Mouse (Mus musculus) forebrain, embryonic 15.5 days (tissue): ENCODE results near the gene Nlrp10. TPM values are rescaled to one million over a fixed set of nuclear protein-coding genes. Genes with fewer than 3 reads are reported as not detected.
A peak's percentile ranks its signal among the peaks of the same experiment; 100 is the strongest.

Experiments used
- ATAC-seq: fragments of 200-750 bp; cut with Nextera tagmentation; replicated peaks from 2 replicates; pipeline ENCODE4 v1.8.0; 2017; ENCODE audit warnings: mild to moderate bottlenecking, moderate TSS enrichment, moderate library complexity
- H3K27ac ChIP-seq: fragments of 300-500 bp; sonication (generic); replicated peaks from 2 replicates; pipeline ENCODE4 v1.5.1; 2015; ENCODE audit warnings: mild to moderate bottlenecking, inconsistent platforms
- H3K27me3 ChIP-seq: fragments of 300-500 bp; sonication (generic); 2 replicates; pipeline ENCODE4 v1.6.1; 2015; ENCODE audit warnings: inconsistent platforms
- H3K36me3 ChIP-seq: fragments of 300-500 bp; sonication (generic); 2 replicates; pipeline ENCODE4 v1.6.1; 2015; ENCODE audit warnings: mild to moderate bottlenecking, inconsistent platforms
- H3K4me1 ChIP-seq: fragments of 300-500 bp; sonication (generic); 2 replicates; pipeline ENCODE4 v1.6.1; 2015; ENCODE audit warnings: inconsistent platforms
- H3K4me2 ChIP-seq: fragments of 300-500 bp; sonication (generic); replicated peaks from 2 replicates; pipeline ENCODE4 v1.6.1; 2015; ENCODE audit warnings: mild to moderate bottlenecking, inconsistent platforms
- H3K4me3 ChIP-seq: fragments of 300-500 bp; sonication (generic); 2 replicates; pipeline ENCODE4 v1.5.1; 2015; ENCODE audit warnings: mild to moderate bottlenecking, inconsistent platforms
- H3K9ac ChIP-seq: fragments of 300-500 bp; sonication (generic); replicated peaks from 2 replicates; pipeline ENCODE4 v1.6.1; 2015; ENCODE audit warnings: mild to moderate bottlenecking, inconsistent platforms
- H3K9me3 ChIP-seq: fragments of 300-500 bp; sonication (generic); 2 replicates; pipeline ENCODE4 v1.6.1; 2016; ENCODE audit warnings: inconsistent platforms
- WGBS: fragments of 180-500 bp; shearing (Covaris S2); methylation state at CpG from one replicate; pipeline ENCODE4 v1.1.7; 2015; ENCODE audit warnings: mixed read lengths; 5-methylcytosine and 5-hydroxymethylcytosine counted together
- polyA plus RNA-seq: library from polyadenylated mRNA; unstranded; fragments of >200 nt; fragmentation: Nextera tagmentation; extraction: Ambion mirVana; gene quantifications from 2 replicates; pipeline ENCODE4 v1.2.1, GENCODE M21; 2015

Gene Nlrp10
- polyA plus RNA-seq, 1 experiment from 2014 or later, result 0.04 TPM

DNA sequence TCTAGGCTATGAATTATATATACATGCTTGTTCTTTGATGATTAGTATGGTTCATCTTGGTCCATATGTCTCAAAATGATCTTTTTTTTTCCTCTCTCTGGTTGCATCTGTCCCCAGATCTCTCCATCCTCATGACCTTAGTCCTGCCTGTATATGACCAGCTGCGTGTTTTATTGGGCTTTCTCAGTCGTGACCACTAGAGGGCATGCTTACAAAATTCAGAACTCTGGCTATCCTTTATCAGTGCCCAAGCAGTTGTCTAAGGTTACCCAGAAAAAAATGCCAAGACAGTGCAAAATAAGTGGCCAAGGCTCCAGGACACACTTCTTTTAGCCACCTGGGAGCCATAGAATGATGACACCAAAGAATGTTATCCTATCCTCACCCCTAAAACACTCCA is 14.0 kb upstream of the Nlrp10 start:
- Histone ChIP-seq H3K4me2 (no peak overlapping the region), H3K36me3 (peaks cover 56% of the 10 kb centered on the region), H3K9me3 (no peaks in the 10 kb centered on the region), H3K4me3 (no peak overlapping the region), H3K4me1 (no peaks in the 10 kb centered on the region), H3K27me3 (peaks cover under 1% of the 10 kb centered on the region; the same call in 1 of the 2 replicates), H3K27ac (no peak overlapping the region), H3K9ac (no peak overlapping the region)
- peak; percentile 35 for ATAC-seq
- WGBS, result 2% methylated on average over 2 of the region's 2 CpGs

DNA sequence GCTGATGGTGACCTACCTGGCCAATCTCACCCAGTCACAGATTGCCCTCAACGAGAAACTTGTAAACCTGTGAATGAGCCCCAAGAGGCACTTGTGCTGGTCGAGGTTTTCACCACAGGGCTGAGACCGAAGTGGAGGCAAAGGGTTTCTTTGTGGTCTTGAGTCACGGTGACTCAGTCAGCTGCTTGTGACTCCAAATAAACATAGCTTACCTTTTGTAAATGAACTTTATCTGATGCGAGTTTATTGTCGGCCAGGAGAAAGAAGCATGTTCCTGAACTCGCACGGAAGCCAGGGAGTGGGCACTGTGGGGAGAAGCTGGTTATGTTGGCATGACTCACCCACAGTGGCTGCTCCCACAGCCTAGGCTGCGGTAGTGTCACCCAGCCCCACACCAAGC is 11.5 kb upstream of the Nlrp10 start:
- no peak for ATAC-seq
- Histone ChIP-seq H3K4me2 (no peak overlapping the region), H3K9me3 (no peaks in the 10 kb centered on the region), H3K27me3 (no peaks in the 10 kb centered on the region), H3K27ac (no peak overlapping the region), H3K9ac (no peak overlapping the region), H3K4me1 (peaks cover 4% of the 10 kb centered on the region), H3K36me3 (peaks cover 76% of the 10 kb centered on the region), H3K4me3 (no peak overlapping the region)
- 93% methylated on average over 9 of the region's 9 CpGs for WGBS

GRCm38 (mm10) chr7:108936591-108936990 is 6.6 kb upstream of the Nlrp10 start:
- H3K9ac ChIP-seq, result no peak overlapping the region
- no peaks in the 10 kb centered on the region for H3K27me3 ChIP-seq
- no peak overlapping the region for H3K4me3 ChIP-seq
- WGBS, result 97% methylated on average over 4 of the region's 4 CpGs
- H3K4me2 ChIP-seq, result no peak overlapping the region
- no peak overlapping the region for H3K27ac ChIP-seq
- ATAC-seq, result no peak
- H3K9me3 ChIP-seq, result no peaks in the 10 kb centered on the region
- peaks cover 48% of the 10 kb centered on the region for H3K36me3 ChIP-seq
- peaks cover 21% of the 10 kb centered on the region for H3K4me1 ChIP-seq

DNA sequence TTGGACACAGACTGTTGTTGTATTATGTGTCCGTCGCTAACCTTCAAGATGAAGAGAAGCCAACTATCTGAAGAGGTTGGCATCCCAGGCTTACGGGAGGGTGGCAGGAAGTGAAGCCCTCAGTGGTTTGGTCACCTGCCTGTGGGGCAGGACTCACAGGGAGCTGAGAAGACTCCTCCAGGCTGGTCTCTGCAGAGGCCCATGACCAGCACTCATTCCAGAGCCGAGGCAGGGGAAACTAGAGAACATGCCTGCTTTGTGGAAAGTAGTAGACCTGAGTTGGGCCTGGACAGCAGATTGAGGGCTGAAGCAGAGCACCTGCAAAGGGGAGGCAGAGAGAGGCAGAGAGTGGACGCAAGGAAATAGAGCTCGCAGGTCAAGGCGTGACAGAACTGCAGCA is 5.4 kb upstream of the Nlrp10 start:
- Histone ChIP-seq H3K36me3 (peaks cover 36% of the 10 kb centered on the region), H3K9me3 (no peaks in the 10 kb centered on the region), H3K4me3 (peak overlapping the region; percentile 61), H3K4me2 (peak overlapping the region; percentile 74), H3K27me3 (no peaks in the 10 kb centered on the region), H3K9ac (0 out of 2 replicates have a peak overlapping the region, but pooled peaks have one; percentile 78), H3K4me1 (peaks cover 21% of the 10 kb centered on the region), H3K27ac (no peak overlapping the region)
- 91% methylated on average over 7 of the region's 7 CpGs for WGBS
- no peak for ATAC-seq

GRCm38 (mm10) chr7:108934836-108935235 is 4.9 kb upstream of the Nlrp10 start:
- no peak for ATAC-seq
- 5% methylated on average over 8 of the region's 8 CpGs for WGBS
- Histone ChIP-seq H3K9me3 (no peaks in the 10 kb centered on the region), H3K27me3 (no peaks in the 10 kb centered on the region), H3K36me3 (peaks cover 31% of the 10 kb centered on the region), H3K4me1 (peaks cover 21% of the 10 kb centered on the region), H3K4me3 (peak overlapping the region; percentile 61), H3K9ac (peak overlapping the region; percentile 78), H3K27ac (peak overlapping the region; percentile 75; the same call in 1 of the 2 replicates), H3K4me2 (peak overlapping the region; percentile 74)

GRCm38 (mm10) chr7:108933794-108934731 is 4.1 kb upstream of the Nlrp10 start, which contains the start of gene Eif3f:
TSS of gene Eif3f (plus strand) at chr7:108934417.
- peak within 1 kb of the TSS; percentile 61 for H3K4me3 ChIP-seq
- no peaks in the 10 kb centered on the region for H3K9me3 ChIP-seq
- peak within 1 kb of the TSS; percentile 74 for H3K4me2 ChIP-seq
- peaks cover 21% of the 10 kb centered on the region for H3K4me1 ChIP-seq
- peak within 1 kb of the TSS; percentile 75 for H3K27ac ChIP-seq
- peak; percentile 97 for ATAC-seq
- H3K36me3 ChIP-seq, result peaks cover 23% of the 10 kb centered on the region
- no peaks in the 10 kb centered on the region for H3K27me3 ChIP-seq
- WGBS, result 2% methylated on average over 50 of the region's 50 CpGs
- peak within 1 kb of the TSS; percentile 78 for H3K9ac ChIP-seq

GRCm38 (mm10) chr7:108928280-108929188 is 1.4 kb downstream of the Nlrp10 start:
- H3K4me1 ChIP-seq, result no peaks in the 10 kb centered on the region
- H3K9me3 ChIP-seq, result no peaks in the 10 kb centered on the region
- no peaks in the 10 kb centered on the region for H3K36me3 ChIP-seq
- no peak overlapping the region for H3K4me3 ChIP-seq
- H3K27ac ChIP-seq, result no peak overlapping the region
- H3K4me2 ChIP-seq, result no peak overlapping the region
- no peak for ATAC-seq
- 75% methylated on average over 11 of the region's 11 CpGs for WGBS
- H3K9ac ChIP-seq, result no peak overlapping the region
- H3K27me3 ChIP-seq, result no peaks in the 10 kb centered on the region

- Histone ChIP-seq H3K4me1 (no peaks in the 10 kb centered on the region), H3K9ac (no peak overlapping the region), H3K27me3 (no peaks in the 10 kb centered on the region), H3K36me3 (no peaks in the 10 kb centered on the region), H3K27ac (no peak overlapping the region), H3K4me2 (no peak overlapping the region), H3K9me3 (no peaks in the 10 kb centered on the region), H3K4me3 (no peak overlapping the region)
- no peak for ATAC-seq
- WGBS, result 76% methylated on average over 4 of the region's 4 CpGs
Observed at GRCm38 (mm10) chr7:108927043-108927442, 2.9 kb downstream of the Nlrp10 start.

- no peak for ATAC-seq
- Histone ChIP-seq H3K27me3 (no peaks in the 10 kb centered on the region), H3K9me3 (no peaks in the 10 kb centered on the region), H3K27ac (no peak overlapping the region), H3K4me1 (no peaks in the 10 kb centered on the region), H3K36me3 (no peaks in the 10 kb centered on the region), H3K9ac (no peak overlapping the region), H3K4me2 (no peak overlapping the region), H3K4me3 (no peak overlapping the region)
- 79% methylated on average over 2 of the region's 2 CpGs for WGBS
Observed at GRCm38 (mm10) chr7:108903969-108904368, 26.0 kb downstream of the Nlrp10 start.

DNA sequence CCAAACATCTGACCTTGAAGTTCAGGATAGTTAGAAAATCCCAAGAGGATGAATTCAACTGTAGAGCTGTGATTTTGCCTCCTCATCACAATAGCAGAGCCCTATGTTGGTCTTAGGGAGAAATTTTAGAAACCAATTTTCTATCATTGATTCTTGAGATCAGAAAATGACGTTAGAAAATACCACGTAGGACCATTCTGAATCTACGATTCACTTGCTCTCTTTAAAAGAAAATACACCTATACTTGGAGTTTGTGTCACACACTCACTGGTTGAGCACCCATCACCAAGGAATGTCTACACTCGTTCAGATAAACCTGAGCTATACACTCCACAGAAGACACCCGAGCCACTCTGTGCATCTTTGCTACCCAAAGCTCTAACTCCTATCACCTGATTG is 35.7 kb downstream of the Nlrp10 start, which contains the start of gene Olfr519:
Gene Olfr519 (minus strand): TSS at position 101 of the 400 bp plus-strand sequence.
- 90% methylated on average over 5 of the region's 5 CpGs for WGBS
- no peak within 1 kb of the TSS for H3K27ac ChIP-seq
- H3K36me3 ChIP-seq, result no peaks in the 10 kb centered on the region
- no peaks in the 10 kb centered on the region for H3K27me3 ChIP-seq
- ATAC-seq, result no peak
- no peak within 1 kb of the TSS for H3K4me2 ChIP-seq
- H3K4me3 ChIP-seq, result no peak within 1 kb of the TSS
- no peaks in the 10 kb centered on the region for H3K9me3 ChIP-seq
- H3K4me1 ChIP-seq, result no peaks in the 10 kb centered on the region
- no peak within 1 kb of the TSS for H3K9ac ChIP-seq

DNA sequence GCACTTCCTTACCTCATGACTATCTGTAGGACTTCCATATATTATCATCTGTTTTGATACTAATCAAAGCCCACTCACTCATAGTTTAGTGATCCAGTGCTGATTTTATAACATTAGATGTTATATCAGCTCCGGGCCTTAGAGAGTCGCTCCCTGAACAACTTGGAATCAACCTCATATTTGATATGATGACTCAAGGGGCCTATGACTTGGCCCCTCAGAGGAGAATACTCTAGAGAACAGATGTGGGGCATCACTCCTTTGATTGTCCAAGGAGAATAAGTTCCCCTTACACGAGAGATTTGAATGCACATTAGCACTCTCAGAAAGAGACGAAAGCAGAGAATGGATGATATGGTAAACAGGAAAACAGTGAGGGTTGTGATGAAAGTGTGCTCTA is 45.1 kb downstream of the Nlrp10 start, which contains the start of gene Olfr518:
Gene Olfr518 (minus strand): TSS at position 101 of the 400 bp plus-strand sequence.
- H3K4me1 ChIP-seq, result no peaks in the 10 kb centered on the region
- no peak for ATAC-seq
- 78% methylated on average over 4 of the region's 4 CpGs for WGBS
- no peaks in the 10 kb centered on the region for H3K27me3 ChIP-seq
- H3K36me3 ChIP-seq, result no peaks in the 10 kb centered on the region
- no peak within 1 kb of the TSS for H3K4me3 ChIP-seq
- H3K9ac ChIP-seq, result no peak within 1 kb of the TSS
- no peaks in the 10 kb centered on the region for H3K9me3 ChIP-seq
- H3K4me2 ChIP-seq, result no peak within 1 kb of the TSS
- H3K27ac ChIP-seq, result no peak within 1 kb of the TSS

DNA sequence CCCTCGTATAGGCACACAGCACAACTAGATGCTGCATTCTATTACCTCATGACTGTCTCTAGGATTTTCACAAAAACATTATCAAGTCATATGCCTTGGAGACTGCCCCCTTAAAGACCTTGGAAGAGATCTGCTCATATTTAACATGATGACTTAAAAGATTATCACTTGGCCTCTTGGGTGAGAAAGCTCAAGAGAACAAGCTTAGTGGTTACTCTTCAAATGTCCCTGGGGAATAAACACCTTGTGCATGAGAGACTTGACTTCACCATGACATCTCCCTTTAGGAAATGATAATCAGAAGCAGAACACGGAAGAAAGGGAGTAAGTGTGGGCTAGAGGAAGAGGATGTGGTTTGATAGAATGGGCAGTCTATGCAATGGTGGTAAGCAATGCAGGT is 57.7 kb downstream of the Nlrp10 start, which contains the start of gene Olfr517:
Gene Olfr517 (minus strand): TSS at position 101 of the 400 bp plus-strand sequence.
- H3K27ac ChIP-seq, result no peak within 1 kb of the TSS
- no peaks in the 10 kb centered on the region for H3K36me3 ChIP-seq
- 65% methylated on average over 2 of the region's 2 CpGs for WGBS
- no peaks in the 10 kb centered on the region for H3K27me3 ChIP-seq
- H3K9ac ChIP-seq, result no peak within 1 kb of the TSS
- H3K9me3 ChIP-seq, result no peaks in the 10 kb centered on the region
- no peak for ATAC-seq
- H3K4me2 ChIP-seq, result no peak within 1 kb of the TSS
- no peaks in the 10 kb centered on the region for H3K4me1 ChIP-seq
- H3K4me3 ChIP-seq, result no peak within 1 kb of the TSS
